Mouse (Mus musculus) heart, adult 11 months (tissue): Measurements from ENCODE around the gene Ufc1.

ENCODE experiments used
- DNase-seq: peaks from one replicate; pipeline ENCODE4 v3.0.0; 2022

The Ufc1 gene

GRCm38 (mm10) chr1:171286517-171286916 lies 8.3 kb downstream of the Ufc1 start:
- peak; percentile 96 for DNase-seq

GRCm38 (mm10) chr1:171285096-171285892 lies 9.5 kb downstream of the Ufc1 start:
- peak; percentile 91 for DNase-seq

GRCm38 (mm10) chr1:171284491-171284890 lies 10.3 kb downstream of the Ufc1 start:
- DNase-seq, result peak; percentile 88

- peak; percentile 91 for DNase-seq
Observed at GRCm38 (mm10) chr1:171283188-171284160, 11.3 kb downstream of the Ufc1 start.

- peak; percentile 93 for DNase-seq
Observed at GRCm38 (mm10) chr1:171282086-171282805, 12.6 kb downstream of the Ufc1 start.

GRCm38 (mm10) chr1:171281528-171281923 lies 13.3 kb downstream of the Ufc1 start:
- DNase-seq, result no peak

GRCm38 (mm10) chr1:171280916-171281527 lies 13.8 kb downstream of the Ufc1 start, which contains the start of gene Ppox:
Gene Ppox (minus strand): TSS chr1:171281186.
- DNase-seq, result peak; percentile 100

- peak; percentile 92 for DNase-seq
Observed at GRCm38 (mm10) chr1:171280250-171280915, 14.4 kb downstream of the Ufc1 start.

- no peak for DNase-seq
Observed at GRCm38 (mm10) chr1:171279721-171280120, 15.1 kb downstream of the Ufc1 start.

GRCm38 (mm10) chr1:171279012-171279705 lies 15.7 kb downstream of the Ufc1 start:
- DNase-seq, result peak; percentile 87

GRCm38 (mm10) chr1:171278436-171278835 lies 16.4 kb downstream of the Ufc1 start:
- peak; percentile 84 for DNase-seq

- DNase-seq, result no peak
Observed at GRCm38 (mm10) chr1:171277736-171278135, 17.1 kb downstream of the Ufc1 start.

- peak; percentile 93 for DNase-seq
Observed at GRCm38 (mm10) chr1:171276110-171276748, 18.6 kb downstream of the Ufc1 start.

GRCm38 (mm10) chr1:171275144-171275734 lies 19.6 kb downstream of the Ufc1 start:
- DNase-seq, result peak; percentile 84

- peak; percentile 87 for DNase-seq
Observed at GRCm38 (mm10) chr1:171274171-171274570, 20.7 kb downstream of the Ufc1 start.

GRCm38 (mm10) chr1:171272086-171272485 lies 22.7 kb downstream of the Ufc1 start:
- peak; percentile 87 for DNase-seq

- no peak for DNase-seq
Observed at GRCm38 (mm10) chr1:171271622-171272021, 23.2 kb downstream of the Ufc1 start.

GRCm38 (mm10) chr1:171271196-171271595 lies 23.6 kb downstream of the Ufc1 start:
- no peak for DNase-seq

GRCm38 (mm10) chr1:171270573-171270900 lies 24.3 kb downstream of the Ufc1 start:
- no peak for DNase-seq

GRCm38 (mm10) chr1:171269848-171270572 lies 24.8 kb downstream of the Ufc1 start, which contains the start of gene B4galt3:
Gene B4galt3 (plus strand): TSS chr1:171270328.
- DNase-seq, result peak; percentile 99
